Mouse (Mus musculus): ENCODE results near the gene Gm11237.
A peak's percentile ranks its signal among the peaks of the same experiment; 100 is the strongest.
"Not testable (repeated sequence)": the region's sequence is repeated elsewhere in the genome, so short reads cannot be mapped to it uniquely, and the experiment has no call there.

Gene Gm11237

DNA sequence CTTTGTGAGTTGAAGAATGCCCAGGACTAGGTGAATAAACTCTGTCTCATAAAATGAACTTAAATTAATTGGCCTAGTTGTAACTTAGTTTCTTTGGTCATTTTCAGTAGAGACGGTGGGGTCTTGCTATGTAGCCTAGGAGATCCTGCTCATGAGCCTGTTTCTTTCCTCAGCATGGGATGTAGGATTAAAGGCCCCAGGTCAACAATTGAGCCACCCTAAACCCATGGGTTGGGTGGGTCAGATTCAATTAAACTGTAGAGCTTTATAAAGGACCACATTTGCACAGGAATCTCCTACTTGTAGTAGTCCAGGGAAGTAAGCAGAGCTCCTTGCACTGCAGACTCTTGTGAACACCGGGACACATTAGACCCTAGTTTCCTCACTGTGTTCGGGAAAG lies at the start of gene Gm11237:
Gene Gm11237, plus strand, starts transcription at position 301 of the 400 bp plus-strand sequence.
- not testable (repeated sequence) for DNase-seq

DNA sequence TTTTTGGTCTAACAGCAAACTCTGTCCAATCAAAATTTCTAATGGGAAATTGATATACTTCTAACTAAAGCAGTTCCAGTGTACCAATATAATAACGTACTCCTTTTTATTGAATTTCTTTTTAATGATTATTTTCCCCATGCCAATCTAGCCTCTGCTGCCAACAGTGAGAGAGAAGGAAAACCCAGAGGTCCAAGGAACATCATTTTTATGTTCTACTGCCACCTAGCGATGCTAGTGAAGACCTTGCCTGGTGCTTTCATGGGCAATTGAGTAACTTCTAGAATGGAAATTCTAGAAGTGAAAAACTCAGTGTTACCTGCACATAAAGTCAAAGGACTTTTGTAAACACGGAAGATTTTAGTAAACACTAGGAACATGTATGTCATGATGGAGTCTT lies 23.5 kb upstream of the Gm11237 start:
- DNase-seq, result no peak

DNA sequence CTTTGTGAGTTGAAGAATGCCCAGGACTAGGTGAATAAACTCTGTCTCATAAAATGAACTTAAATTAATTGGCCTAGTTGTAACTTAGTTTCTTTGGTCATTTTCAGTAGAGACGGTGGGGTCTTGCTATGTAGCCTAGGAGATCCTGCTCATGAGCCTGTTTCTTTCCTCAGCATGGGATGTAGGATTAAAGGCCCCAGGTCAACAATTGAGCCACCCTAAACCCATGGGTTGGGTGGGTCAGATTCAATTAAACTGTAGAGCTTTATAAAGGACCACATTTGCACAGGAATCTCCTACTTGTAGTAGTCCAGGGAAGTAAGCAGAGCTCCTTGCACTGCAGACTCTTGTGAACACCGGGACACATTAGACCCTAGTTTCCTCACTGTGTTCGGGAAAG lies 15.2 kb upstream of the Gm11237 start, which contains the start of gene Gm11238:
Gene Gm11238, plus strand, starts transcription at position 301 of the 400 bp plus-strand sequence.
- DNase-seq, result not testable (repeated sequence)

DNA sequence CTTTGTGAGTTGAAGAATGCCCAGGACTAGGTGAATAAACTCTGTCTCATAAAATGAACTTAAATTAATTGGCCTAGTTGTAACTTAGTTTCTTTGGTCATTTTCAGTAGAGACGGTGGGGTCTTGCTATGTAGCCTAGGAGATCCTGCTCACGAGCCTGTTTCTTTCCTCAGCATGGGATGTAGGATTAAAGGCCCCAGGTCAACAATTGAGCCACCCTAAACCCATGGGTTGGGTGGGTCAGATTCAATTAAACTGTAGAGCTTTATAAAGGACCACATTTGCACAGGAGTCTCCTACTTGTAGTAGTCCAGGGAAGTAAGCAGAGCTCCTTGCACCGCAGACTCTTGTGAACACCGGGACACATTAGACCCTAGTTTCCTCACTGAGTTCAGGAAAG lies 15.0 kb downstream of the Gm11237 start, which contains the start of gene Gm11236:
Gene Gm11236, plus strand, starts transcription at position 301 of the 400 bp plus-strand sequence.
- not testable (repeated sequence) for DNase-seq

DNA sequence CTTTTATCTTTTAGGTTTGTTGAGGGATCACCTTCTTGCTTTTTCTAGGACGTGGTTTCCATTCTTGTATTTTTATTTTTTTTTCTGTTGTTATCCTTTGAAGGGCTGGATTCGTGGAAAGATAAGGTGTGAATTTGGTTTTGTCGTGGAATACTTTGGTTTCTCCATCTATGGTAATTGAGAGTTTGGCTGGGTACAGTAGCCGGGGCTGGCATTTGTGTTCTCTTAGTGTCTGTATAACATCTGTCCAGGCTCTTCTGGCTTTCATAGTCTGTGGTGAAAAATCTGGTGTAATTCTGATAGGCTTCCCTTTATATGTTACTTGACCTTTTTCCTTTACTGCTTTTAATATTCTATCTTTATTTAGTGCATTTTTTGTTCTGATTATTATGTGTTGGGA lies 39.1 kb downstream of the Gm11237 start:
- DNase-seq, result peak; percentile 1

DNA sequence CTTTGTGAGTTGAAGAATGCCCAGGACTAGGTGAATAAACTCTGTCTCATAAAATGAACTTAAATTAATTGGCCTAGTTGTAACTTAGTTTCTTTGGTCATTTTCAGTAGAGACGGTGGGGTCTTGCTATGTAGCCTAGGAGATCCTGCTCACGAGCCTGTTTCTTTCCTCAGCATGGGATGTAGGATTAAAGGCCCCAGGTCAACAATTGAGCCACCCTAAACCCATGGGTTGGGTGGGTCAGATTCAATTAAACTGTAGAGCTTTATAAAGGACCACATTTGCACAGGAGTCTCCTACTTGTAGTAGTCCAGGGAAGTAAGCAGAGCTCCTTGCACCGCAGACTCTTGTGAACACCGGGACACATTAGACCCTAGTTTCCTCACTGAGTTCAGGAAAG lies 45.3 kb downstream of the Gm11237 start, which contains the start of gene Gm11239:
Gene Gm11239, plus strand, starts transcription at position 301 of the 400 bp plus-strand sequence.
- not testable (repeated sequence) for DNase-seq

Measured in right cerebral cortex, postnatal 4 days (tissue).